Mouse (Mus musculus) testis, postnatal 10 days (tissue): ENCODE results near the gene Degs2.

ENCODE experiments used
- DNase-seq: peaks from one replicate; pipeline ENCODE4 v3.0.0; 2021; ENCODE audit warnings: low spot score

The Degs2 gene

GRCm38 (mm10) chr12:108651053-108651660, 51.0 kb downstream of the Degs2 start:
- DNase-seq = no peak

- DNase-seq = no peak
Measured at GRCm38 (mm10) chr12:108647784-108648183, 54.3 kb downstream of the Degs2 start.

GRCm38 (mm10) chr12:108646234-108646633, 55.9 kb downstream of the Degs2 start:
- DNase-seq = no peak

- no peak for DNase-seq
Measured at GRCm38 (mm10) chr12:108642019-108642418, 60.1 kb downstream of the Degs2 start.

GRCm38 (mm10) chr12:108639126-108639525, 63.0 kb downstream of the Degs2 start:
- no peak for DNase-seq

- DNase-seq = no peak
Measured at GRCm38 (mm10) chr12:108637440-108637839, 64.7 kb downstream of the Degs2 start.

GRCm38 (mm10) chr12:108635501-108635900, 66.6 kb downstream of the Degs2 start:
- DNase-seq = no peak

- DNase-seq = no peak
Measured at GRCm38 (mm10) chr12:108634031-108634430, 68.1 kb downstream of the Degs2 start.

GRCm38 (mm10) chr12:108632501-108632900, 69.6 kb downstream of the Degs2 start:
- DNase-seq = no peak

GRCm38 (mm10) chr12:108630741-108631688, 71.1 kb downstream of the Degs2 start:
- no peak for DNase-seq

- no peak for DNase-seq
Measured at GRCm38 (mm10) chr12:108629556-108629955, 72.6 kb downstream of the Degs2 start.
